Mouse (Mus musculus): Measurements from ENCODE around the gene Dhx9.
A peak's percentile ranks its signal among the peaks of the same experiment; 100 is the strongest.
"Not testable (repeated sequence)": the region's sequence is repeated elsewhere in the genome, so short reads cannot be mapped to it uniquely, and the experiment has no call there.

Gene Dhx9

GRCm38 (mm10) chr1:153487500-153487879 lies at the start of gene Dhx9:
TSS of gene Dhx9 (minus strand) at chr1:153487660.
- DNase-seq (ENCODE audit: low spot score): peak; percentile 98

DNA sequence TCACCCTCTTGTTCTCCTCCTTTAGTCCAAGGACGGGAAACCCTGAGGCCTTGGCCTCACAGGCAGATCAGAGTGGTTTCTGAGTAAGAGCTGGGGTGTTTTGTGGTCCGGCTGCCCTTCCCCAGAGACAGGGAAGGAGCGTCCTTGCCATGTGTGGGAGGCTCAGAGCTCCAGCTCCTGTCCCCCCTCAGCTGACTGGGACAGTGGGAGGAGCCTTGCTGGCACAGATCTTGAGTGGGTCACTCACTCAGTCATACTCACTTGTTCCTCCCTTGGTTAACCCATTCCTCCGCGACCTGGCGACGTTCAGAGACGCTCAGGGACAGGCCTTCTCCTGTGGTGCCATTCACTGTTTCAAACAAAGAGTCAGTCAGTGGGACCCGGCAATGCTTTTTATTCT lies 48.2 kb upstream of the Dhx9 start:
- DNase-seq (ENCODE audit: low spot score): peak; percentile 33

GRCm38 (mm10) chr1:153532896-153533295 lies 45.4 kb upstream of the Dhx9 start:
- not testable (repeated sequence) for DNase-seq (ENCODE audit: low spot score)

- no peak for DNase-seq (ENCODE audit: low spot score)
Measured at GRCm38 (mm10) chr1:153532234-153532841, 44.9 kb upstream of the Dhx9 start.

DNA sequence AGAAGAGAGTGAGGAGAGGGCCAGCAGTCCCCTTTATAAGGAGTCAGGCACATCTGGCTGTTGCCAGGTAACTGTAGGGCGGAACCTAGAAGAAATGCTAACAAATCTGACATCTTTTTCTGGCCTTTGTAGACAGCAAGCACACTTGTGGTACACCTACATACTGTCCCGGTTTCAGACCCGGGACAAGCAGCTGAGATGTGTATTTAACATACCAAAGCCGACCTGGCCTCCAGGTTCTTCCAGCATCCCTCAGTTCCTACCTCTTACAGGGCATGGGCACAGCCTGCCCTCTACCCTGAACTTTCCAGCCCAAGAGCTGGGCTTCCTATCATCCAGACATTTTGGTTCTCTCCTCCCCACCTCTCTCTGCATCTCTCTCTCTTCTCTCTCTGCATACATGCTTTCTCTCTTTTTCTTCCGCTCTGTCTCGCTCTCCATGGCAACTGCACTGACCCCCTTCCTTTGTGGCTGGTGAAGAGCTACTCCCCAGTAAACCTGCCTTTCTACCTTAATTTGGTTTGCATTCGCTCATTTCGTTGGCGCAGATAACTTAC lies 44.3 kb upstream of the Dhx9 start:
- DNase-seq (ENCODE audit: low spot score): no peak

GRCm38 (mm10) chr1:153522116-153522515 lies 34.7 kb upstream of the Dhx9 start:
- DNase-seq (ENCODE audit: low spot score): no peak

DNA sequence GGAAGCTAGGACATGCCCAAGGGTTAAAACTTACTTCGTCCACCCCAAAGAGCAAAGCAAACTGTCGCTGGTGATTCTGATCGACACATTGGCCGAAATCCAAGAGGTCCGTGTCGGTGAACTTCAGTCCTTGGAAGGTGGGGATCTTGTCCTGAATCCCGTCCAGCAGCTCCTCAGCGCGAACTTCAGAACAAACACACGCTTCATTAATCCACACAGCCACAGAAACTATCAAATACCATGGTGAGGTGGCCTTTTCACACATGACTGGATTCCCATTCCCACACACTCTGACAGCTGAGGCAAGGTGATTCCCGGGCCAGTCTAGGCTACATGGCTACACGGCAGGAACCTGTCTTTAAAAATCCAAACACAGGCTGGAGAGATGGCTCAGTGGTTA lies 27.9 kb upstream of the Dhx9 start:
- no peak for DNase-seq (ENCODE audit: low spot score)

GRCm38 (mm10) chr1:153510330-153511009 lies 23.0 kb upstream of the Dhx9 start:
- no peak for DNase-seq (ENCODE audit: low spot score)

DNA sequence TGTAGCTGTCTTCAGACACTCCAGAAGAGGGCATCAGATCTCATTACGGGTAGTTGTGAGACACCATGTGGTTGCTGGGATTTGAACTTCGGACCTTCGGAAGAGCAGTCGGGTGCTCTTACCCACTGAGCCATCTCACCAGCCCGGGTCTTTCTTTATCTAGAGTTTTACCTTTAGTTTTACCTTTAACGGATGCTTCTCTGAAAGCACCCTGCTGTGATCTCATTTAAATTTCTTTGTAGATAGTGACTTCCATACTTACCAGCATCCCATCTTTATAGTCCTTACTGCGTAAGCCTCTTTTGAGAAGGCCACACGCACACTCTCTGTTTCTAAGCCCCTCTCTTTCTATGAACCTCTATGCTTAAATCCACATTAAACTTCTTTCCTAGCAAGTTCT lies 22.1 kb upstream of the Dhx9 start:
- DNase-seq (ENCODE audit: low spot score): not testable (repeated sequence)

DNA sequence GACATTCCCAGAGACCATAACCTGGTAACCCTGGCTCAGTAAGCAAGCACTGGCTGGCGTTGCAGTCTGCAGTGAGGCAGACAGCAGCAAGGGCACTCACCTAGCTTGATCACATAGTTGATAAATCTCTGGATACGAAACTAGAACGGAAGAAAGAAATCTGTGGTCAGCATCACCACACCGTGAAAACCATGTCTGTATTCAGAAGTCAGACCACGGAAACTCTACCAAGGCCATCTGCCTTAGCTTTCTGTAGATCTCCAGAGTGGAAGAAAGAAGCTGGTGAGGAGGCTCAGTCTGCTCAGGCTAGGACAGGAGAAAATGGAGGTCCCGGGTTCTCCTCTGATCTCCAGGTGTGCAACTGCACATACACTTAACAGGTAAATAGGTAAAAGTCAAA lies 21.6 kb upstream of the Dhx9 start:
- no peak for DNase-seq (ENCODE audit: low spot score)

- no peak for DNase-seq (ENCODE audit: low spot score)
Measured at GRCm38 (mm10) chr1:153506266-153506665, 18.8 kb upstream of the Dhx9 start.

GRCm38 (mm10) chr1:153501644-153502321 lies 14.3 kb upstream of the Dhx9 start:
- DNase-seq (ENCODE audit: low spot score): no peak

DNA sequence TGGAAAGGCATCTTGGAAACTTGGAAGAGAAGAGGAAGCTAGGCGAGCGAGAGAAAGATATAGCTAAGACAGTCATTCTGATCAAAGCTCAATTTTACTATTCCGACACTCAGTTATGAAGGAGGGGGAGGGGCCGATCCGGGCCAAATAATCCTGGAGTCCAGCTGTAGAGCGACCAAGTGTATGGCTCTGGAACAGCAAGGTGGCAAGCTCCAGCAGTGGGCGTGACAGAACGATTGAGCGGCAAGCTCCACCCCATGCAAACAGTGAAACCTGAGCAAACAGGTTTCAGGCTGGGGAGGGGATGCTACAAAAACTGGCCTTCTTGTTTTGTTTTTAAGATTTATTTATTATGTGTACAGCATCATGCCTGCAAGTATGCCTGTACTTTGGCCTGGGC lies 12.6 kb upstream of the Dhx9 start:
- DNase-seq (ENCODE audit: low spot score): no peak

DNA sequence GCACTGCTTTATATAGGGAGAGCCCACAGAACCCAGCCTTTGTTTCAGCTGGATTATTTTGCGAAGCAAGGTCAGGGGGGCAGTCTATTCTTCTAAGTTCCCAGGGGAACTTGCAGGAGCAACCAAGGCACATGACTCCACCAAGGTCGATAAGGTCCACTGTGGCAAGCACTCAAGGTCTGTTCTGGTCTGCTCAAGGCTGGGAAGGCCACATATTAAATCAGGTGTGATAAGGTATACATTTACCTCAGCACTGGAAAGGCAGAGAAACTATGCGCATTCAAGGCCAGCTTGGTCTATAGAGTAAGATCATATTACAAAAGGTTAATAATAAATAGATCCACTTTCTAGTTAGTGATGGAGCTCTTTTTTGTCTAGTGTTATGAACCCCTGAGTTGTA lies 8.6 kb upstream of the Dhx9 start:
- no peak for DNase-seq (ENCODE audit: low spot score)

DNA sequence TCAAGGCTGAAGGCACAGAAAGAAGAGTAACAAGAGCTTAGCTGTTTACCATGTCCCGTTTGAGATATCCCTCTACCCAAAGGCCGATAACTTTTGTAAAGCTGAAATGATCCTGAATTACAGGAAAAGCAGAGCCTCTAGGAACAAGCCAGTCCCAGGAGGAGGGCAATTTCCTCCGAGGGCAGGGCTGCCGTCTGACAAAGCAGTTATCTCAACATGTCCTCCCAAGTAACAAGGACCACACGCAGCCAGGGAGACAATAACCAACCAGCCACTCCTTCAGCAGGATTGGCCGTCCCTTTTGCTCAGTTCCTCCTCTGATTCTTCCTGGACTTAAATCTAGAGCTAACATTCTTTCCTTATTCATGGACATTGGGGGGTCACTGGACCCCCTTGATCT lies 6.5 kb upstream of the Dhx9 start:
- no peak for DNase-seq (ENCODE audit: low spot score)

DNA sequence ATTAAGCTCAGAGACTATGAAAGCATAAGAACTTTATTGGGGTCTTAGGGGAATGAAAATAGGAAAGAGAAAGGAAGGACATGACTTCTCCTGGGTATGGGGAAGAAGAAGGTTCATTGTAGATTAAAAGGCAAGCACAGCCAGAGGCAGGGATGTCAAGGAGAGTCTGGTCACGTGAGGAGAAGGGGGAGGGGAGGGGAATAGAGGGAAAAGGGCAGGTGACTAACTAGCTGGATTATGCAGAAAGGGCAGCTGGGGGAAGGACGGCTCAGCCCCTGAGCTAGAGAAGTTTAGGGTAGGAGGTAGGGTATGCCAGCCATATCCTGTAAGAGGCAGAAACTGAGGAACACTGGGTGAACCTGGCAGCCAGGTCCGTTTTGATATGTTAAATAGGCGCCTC lies 5.9 kb upstream of the Dhx9 start:
- DNase-seq (ENCODE audit: low spot score): no peak

GRCm38 (mm10) chr1:153491822-153492221 lies 4.4 kb upstream of the Dhx9 start:
- no peak for DNase-seq (ENCODE audit: low spot score)

DNA sequence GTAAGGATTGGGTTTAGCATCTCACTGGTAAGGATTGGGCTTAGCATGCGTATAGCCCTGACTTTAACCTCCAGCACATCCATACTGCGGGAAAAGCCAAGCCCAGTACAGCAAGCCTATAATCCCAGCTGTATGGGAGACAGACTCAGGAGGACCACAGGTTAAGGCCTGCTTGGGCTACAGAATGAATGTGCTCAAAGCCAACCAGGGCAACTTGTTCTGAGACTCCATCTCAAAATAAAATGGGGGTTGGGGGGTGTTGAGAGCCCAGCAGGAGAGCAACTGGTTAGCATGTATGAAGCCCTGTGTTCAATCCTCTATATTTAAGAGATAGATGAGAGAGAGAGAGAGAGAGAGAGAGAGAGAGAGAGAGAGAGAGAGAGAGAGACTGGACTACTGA lies 3.9 kb upstream of the Dhx9 start:
- DNase-seq (ENCODE audit: low spot score): no peak

DNA sequence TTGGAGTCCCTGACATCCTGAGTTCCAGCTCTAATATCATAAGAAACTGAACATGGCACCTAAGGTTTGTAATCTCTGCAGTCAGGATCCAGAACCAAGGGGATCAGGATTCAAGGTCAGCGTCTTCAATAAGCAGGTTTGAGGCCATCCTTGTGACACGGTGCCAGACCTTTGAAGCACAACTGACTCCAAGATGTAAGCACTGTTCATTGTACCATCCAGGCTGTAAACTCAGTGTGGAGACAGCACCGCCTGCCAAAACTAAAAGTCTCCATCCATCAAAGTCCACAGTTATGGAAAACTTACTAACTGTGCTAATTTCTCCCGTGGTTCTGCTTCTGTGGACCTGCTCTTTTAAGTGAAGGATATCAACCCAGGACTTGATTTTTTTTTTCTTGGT lies 2.5 kb upstream of the Dhx9 start:
- DNase-seq (ENCODE audit: low spot score): no peak

GRCm38 (mm10) chr1:153489540-153489939 lies 2.1 kb upstream of the Dhx9 start:
- no peak for DNase-seq (ENCODE audit: low spot score)

DNA sequence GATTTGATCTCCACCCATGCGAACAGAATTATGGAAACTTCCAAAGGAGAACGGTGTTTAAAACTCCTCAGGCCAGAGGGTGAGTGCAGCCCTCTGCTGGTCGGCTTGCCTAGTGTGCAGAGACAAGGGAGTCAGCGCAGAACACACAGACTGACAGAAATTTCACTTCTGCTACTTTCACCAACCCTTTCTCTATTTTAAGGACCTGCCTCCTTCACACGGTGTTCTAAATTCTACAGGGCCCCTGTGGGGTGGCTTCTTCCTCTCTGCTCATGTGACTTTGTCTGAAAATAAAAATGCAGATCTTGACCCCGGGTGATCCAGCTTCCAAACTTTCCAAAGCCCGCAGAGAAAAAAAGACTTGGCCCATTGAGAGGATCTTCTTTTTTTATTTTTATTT lies 1.7 kb upstream of the Dhx9 start:
- DNase-seq (ENCODE audit: low spot score): peak; percentile 70

GRCm38 (mm10) chr1:153486767-153487499 lies 527 bp downstream of the Dhx9 start:
- DNase-seq (ENCODE audit: low spot score): peak; percentile 54

DNA sequence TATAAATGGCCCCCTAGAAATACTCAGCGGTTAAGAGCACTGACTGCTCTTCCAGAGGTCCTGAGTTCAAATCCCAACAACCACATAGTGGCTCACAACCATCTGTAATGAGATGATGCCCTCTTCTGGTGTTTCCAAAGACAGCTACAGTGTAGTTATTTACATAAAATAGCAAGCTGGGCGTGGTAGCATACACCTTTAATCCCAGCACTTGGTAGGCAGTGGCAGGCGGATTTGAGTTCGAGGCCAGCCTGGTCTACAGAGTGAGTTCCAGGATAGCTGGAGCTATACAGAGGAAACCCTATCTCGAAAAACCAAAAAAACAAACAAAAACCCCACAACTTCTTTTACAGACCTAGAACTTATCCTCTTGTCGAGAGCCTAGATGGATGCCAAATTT lies 1.3 kb downstream of the Dhx9 start:
- not testable (repeated sequence) for DNase-seq (ENCODE audit: low spot score)

All from layer of hippocampus, adult 11-12 months (tissue).